ENCODE assay signal across 9 mouse cellular contexts in the genomic region with DNA sequence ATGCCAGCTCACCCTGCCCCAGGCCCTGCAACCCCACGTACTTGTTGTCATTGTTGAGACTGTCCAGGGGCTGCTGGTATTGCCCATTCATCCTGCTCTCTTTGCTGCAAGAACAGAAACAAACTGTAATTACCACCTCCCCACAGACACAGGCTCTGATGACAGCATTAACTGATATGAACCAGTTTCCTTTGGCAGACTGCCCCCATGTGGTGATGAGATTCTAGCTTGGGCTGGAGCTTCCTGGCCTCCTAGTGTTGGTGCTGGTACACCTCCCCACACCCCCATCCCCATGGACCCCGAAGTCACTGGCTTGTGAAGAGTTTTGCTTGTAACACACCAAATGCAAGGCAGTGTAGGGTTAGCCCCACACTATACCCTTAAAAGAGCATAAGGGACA. TPM values are rescaled to one million over a fixed set of nuclear protein-coding genes. Genes with fewer than 3 reads are reported as not detected.
DNase-seq lines count a peak whose midpoint lies in the region; ATAC-seq and TF ChIP-seq lines count a peak whose summit lies in the region.
"Had no signal": no experiment of that assay in that cellular context is flagged by ENCODE, and none has a peak within 500 bp of the region (broad histone marks: within the 10 kb centered on the region; RNA-seq: fewer than 3 reads in every experiment).

No protein-coding gene starts in this region.

- no peak overlapping the region for H3K27ac ChIP-seq in liver, postnatal 0 days (ENCODE audit: low read depth)
- no peak overlapping the region for H3K27ac ChIP-seq in liver, embryonic 12.5 days
- H3K27ac ChIP-seq in cortical plate, adult 2 months (ENCODE audit: insufficient read depth, low read length): no peak overlapping the region

- H3K9ac ChIP-seq in liver, postnatal 0 days (replicated peaks): no peak overlapping the region
- no peak overlapping the region for H3K9ac ChIP-seq in liver, embryonic 12.5 days

- no peaks in the 10 kb centered on the region for H3K9me3 ChIP-seq in liver, postnatal 0 days (ENCODE audit: low read length)
- H3K9me3 ChIP-seq in liver, embryonic 12.5 days (replicated peaks): no peaks in the 10 kb centered on the region
- H3K9me3 ChIP-seq: G1E had no signal

- TF ChIP-seq CTCF in liver, postnatal 0 days (IDR thresholded peaks at IDR 0.05; ENCODE audit: low read depth): peak; percentile 67
- peak; percentile 34; the same call in 1 of the 2 replicates for TF ChIP-seq CTCF in cortical plate, adult 2 months (IDR thresholded peaks at IDR 0.05; ENCODE audit: extremely low read depth, insufficient read depth, low read length)

- H3K4me2 ChIP-seq in liver, postnatal 0 days (ENCODE audit: low read depth, low read length): no peak overlapping the region
- H3K4me2 ChIP-seq in liver, embryonic 12.5 days: no peak overlapping the region

- H3K4me1 ChIP-seq in liver, postnatal 0 days (ENCODE audit: insufficient read depth): peaks cover 11% of the 10 kb centered on the region
- no peaks in the 10 kb centered on the region for H3K4me1 ChIP-seq in liver, embryonic 12.5 days
- H3K4me1 ChIP-seq in cortical plate, adult 2 months (ENCODE audit: control insufficient read depth, insufficient read depth, low read length): no peaks in the 10 kb centered on the region; the same call in 1 of the 2 replicates

- peak; percentile 23 for DNase-seq in embryo, embryonic 10.5 days (ENCODE audit: low spot score)
- DNase-seq in embryo, embryonic 11 days: no peak
- DNase-seq in liver, postnatal 0 days: peak; percentile 40
- peak; percentile 75 for DNase-seq in lung, postnatal 36 days
- peak; percentile 75 for DNase-seq in thymus, postnatal 4 days
- no peak for DNase-seq in urinary bladder, adult 18-20 months (ENCODE audit: low spot score in 2 of 2)

- 66% methylated on average over 2 of the region's 2 CpGs for WGBS in liver, postnatal 0 days (ENCODE audit: insufficient replicate concordance)
- 70% methylated on average over 2 of the region's 2 CpGs for WGBS in liver, embryonic 12.5 days (ENCODE audit: insufficient replicate concordance)

- no peaks in the 10 kb centered on the region for H3K27me3 ChIP-seq in liver, postnatal 0 days (ENCODE audit: insufficient read depth, low read length)
- no peaks in the 10 kb centered on the region for H3K27me3 ChIP-seq in liver, embryonic 12.5 days (replicated peaks)

- H3K4me3 ChIP-seq in liver, postnatal 0 days (ENCODE audit: low read depth, low read length): no peak overlapping the region
- no peak overlapping the region for H3K4me3 ChIP-seq in liver, embryonic 12.5 days
- H3K4me3 ChIP-seq in cortical plate, adult 2 months (ENCODE audit: insufficient read depth, low read length): no peak overlapping the region

- no peak for TF ChIP-seq POLR2A in cortical plate, adult 2 months (IDR thresholded peaks at IDR 0.05; ENCODE audit: extremely low read depth, insufficient read depth, low read length)

- TF ChIP-seq EP300 in liver, postnatal 0 days (IDR thresholded peaks at IDR 0.05; ENCODE audit: low read depth): no peak

- no peak for ATAC-seq in liver, postnatal 0 days
- no peak for ATAC-seq in liver, embryonic 12.5 days

- H3K36me3 ChIP-seq in liver, postnatal 0 days (replicated peaks; ENCODE audit: insufficient read depth, low read length): peaks cover 77% of the 10 kb centered on the region
- H3K36me3 ChIP-seq in liver, embryonic 12.5 days: peaks cover 87% of the 10 kb centered on the region

RNA-seq across cellular contexts. Expression of gene Usp22, which starts 19.1 kb away (rescaled TPM):
- 8.7 and 10.0 TPM in 2 replicates for polyA plus RNA-seq in liver, postnatal 0 days (2015; fragmentation: Nextera tagmentation; extraction: Ambion mirVana)
- 28.5 and 30.8 TPM in 2 replicates for polyA plus RNA-seq in liver, embryonic 12.5 days (2016; fragmentation: Nextera tagmentation; extraction: Ambion mirVana)
- 152 and 154 TPM in 2 replicates for polyA plus RNA-seq in cortical plate, adult 2 months (2012; rRNA removed)

RNA-seq across cellular contexts. Expression of gene Tnfrsf13b, which starts 29.2 kb away (rescaled TPM):
- polyA plus RNA-seq in liver, postnatal 0 days (2015; fragmentation: Nextera tagmentation; extraction: Ambion mirVana): 8.1 and 9.4 TPM in 2 replicates
- polyA plus RNA-seq in liver, embryonic 12.5 days (2016; fragmentation: Nextera tagmentation; extraction: Ambion mirVana): 3.2 and 4.8 TPM in 2 replicates
- polyA plus RNA-seq in cortical plate, adult 2 months (2012; rRNA removed): 3.3 and 4.8 TPM in 2 replicates

RNA-seq across cellular contexts. Expression of gene Aldh3a1, which starts 51.6 kb away (rescaled TPM):
- 0.09 and 0.12 TPM in 2 replicates for polyA plus RNA-seq in liver, postnatal 0 days (2015; fragmentation: Nextera tagmentation; extraction: Ambion mirVana)
- polyA plus RNA-seq in liver, embryonic 12.5 days (2016; fragmentation: Nextera tagmentation; extraction: Ambion mirVana): 0.07 TPM in 1 of 2 replicates, not detected in the other
- polyA plus RNA-seq in cortical plate, adult 2 months (2012; rRNA removed): 1.7 and 2.3 TPM in 2 replicates
- polyA plus RNA-seq: G1E had no signal

Comparison
In these comparisons a context has a peak if more than half of its experiments do, and no peak if none do; other contexts are left out.
1. DNase-seq: peak in embryo, embryonic 10.5 days (single experiment), liver, postnatal 0 days (single experiment), lung, postnatal 36 days (single experiment) and thymus, postnatal 4 days (single experiment); none in embryo, embryonic 11 days (single experiment) and urinary bladder, adult 18-20 months (0 of 2).